Mouse (Mus musculus) heart, adult 2 months (tissue): ENCODE measurements at regions not wholly inside any gene's neighbourhood (a gene's known extent, or its start where the extent isn't known, plus 50 kb on each side); places are given as distances from the start of the nearest gene placed in this dataset.

Experiments
- DNase-seq, 2 experiments: peaks; one replicate each; pipeline ENCODE4 v3.0.0; 2021
- H3K27ac ChIP-seq: fragments of 200-600 bp; 2 replicates; pipeline ENCODE4 v1.8.1; 2022
- H3K27me3 ChIP-seq: fragments of 200-500 bp; 2 replicates; pipeline ENCODE4 v1.6.1; 2012; ENCODE audit warnings: mild to moderate bottlenecking, low read length, inconsistent platforms, mixed read lengths; ENCODE audit not compliant: control insufficient read depth, insufficient read depth
- H3K36me3 ChIP-seq: fragments of 200-500 bp; 2 replicates; pipeline ENCODE4 v1.6.1; 2012; ENCODE audit warnings: low read length, inconsistent platforms; ENCODE audit not compliant: control insufficient read depth, insufficient read depth
- H3K4me1 ChIP-seq: fragments of 200-500 bp; 2 replicates; pipeline ENCODE4 v1.6.1; 2011; ENCODE audit warnings: low read length; ENCODE audit not compliant: control insufficient read depth, insufficient read depth
- H3K4me3 ChIP-seq: fragments of 200-600 bp; 2 replicates; pipeline ENCODE4 v1.8.1; 2022
- H3K79me2 ChIP-seq: fragments of 200-500 bp; replicated peaks from 2 replicates; pipeline ENCODE4 v1.6.1; 2012; ENCODE audit warnings: mild to moderate bottlenecking, inconsistent platforms, low read length, moderate library complexity, mixed read lengths; ENCODE audit not compliant: control insufficient read depth, insufficient read depth
- H3K9ac ChIP-seq: fragments of 200-500 bp; 2 replicates; pipeline ENCODE4 v1.6.1; 2012; ENCODE audit warnings: low read depth, mild to moderate bottlenecking, control low read depth, inconsistent platforms, low read length, mixed read lengths
- CTCF ChIP-seq: fragments of 200-600 bp; IDR thresholded peaks from 2 replicates; pipeline ENCODE4 v1.8.1; 2022; ENCODE audit warnings: antibody characterized with exemption, mild to moderate bottlenecking, moderate library complexity
- EP300 ChIP-seq: fragments of 200-500 bp; IDR thresholded peaks from 2 replicates; pipeline ENCODE4 v1.6.1; 2011; ENCODE audit warnings: low read depth, low read length, control low read depth; ENCODE audit not compliant: insufficient read depth
- POLR2A ChIP-seq: fragments of 200-500 bp; IDR thresholded peaks from 2 replicates; pipeline ENCODE4 v1.6.1; 2011; ENCODE audit warnings: mild to moderate bottlenecking, low read depth, low read length, control low read depth; ENCODE audit not compliant: insufficient read depth
- WGBS: fragments of 180-500 bp; shearing (Covaris S2); methylation state at CpG from one replicate; pipeline ENCODE4 v1.1.7; 2018; 5-methylcytosine and 5-hydroxymethylcytosine counted together
- intact Hi-C: fragments of 180-260 bp; cut with DNase I; formaldehyde crosslinking; loops from one replicate; pipeline ENCODE4 v1.15.1; 2025

- WGBS: 87% methylated on average over 5 of the region's 5 CpGs
- no peak for DNase-seq
- H3K79me2 ChIP-seq: no peaks in the 10 kb centered on the region; the same call in none of the 2 replicates
Observed at GRCm38 (mm10) chr13:28867210-28867609, 86.3 kb downstream of the Sox4 start.

DNA sequence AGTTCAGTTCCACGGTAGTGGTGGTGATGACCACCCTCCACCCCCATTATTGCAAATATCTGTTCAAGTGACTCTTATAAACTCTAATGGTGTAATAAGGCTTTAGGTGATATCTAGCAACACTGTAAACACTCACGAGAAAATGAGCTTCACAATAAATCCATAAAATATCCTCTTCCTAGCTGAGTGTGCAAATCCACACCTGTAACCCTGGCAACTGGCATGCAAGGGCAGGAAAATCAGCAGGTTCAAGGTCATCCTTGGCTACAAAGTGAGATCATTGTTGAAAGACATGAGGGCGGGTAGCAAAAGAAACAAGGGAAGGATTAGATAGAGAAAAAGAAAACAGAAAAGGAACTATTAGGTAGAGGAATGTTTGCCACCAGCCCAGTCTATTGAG lies 86.8 kb downstream of the Sox4 start:
- TF ChIP-seq CTCF (no peak), POLR2A (no peak)
- intact Hi-C loops: no loop called here
- no peaks in the 10 kb centered on the region for H3K27me3 ChIP-seq
- no peak overlapping the region for H3K9ac ChIP-seq
- no peaks in the 10 kb centered on the region for H3K36me3 ChIP-seq
- H3K4me1 ChIP-seq: peaks cover 2% of the 10 kb centered on the region; the same call in 1 of the 2 replicates
- 93% methylated on average over 3 of the region's 3 CpGs for WGBS
- H3K79me2 ChIP-seq: no peaks in the 10 kb centered on the region; the same call in none of the 2 replicates
- DNase-seq: no peak
- H3K4me3 ChIP-seq: no peak overlapping the region
- H3K27ac ChIP-seq: no peak overlapping the region

More at GRCm38 (mm10) chr13:28867210-28867609, 86.3 kb downstream of the Sox4 start:
- H3K27me3 ChIP-seq: no peaks in the 10 kb centered on the region
- TF ChIP-seq POLR2A (no peak), CTCF (no peak), EP300 (no peak)
- no peak overlapping the region for H3K4me3 ChIP-seq
- intact Hi-C loops: no loop called here
- H3K27ac ChIP-seq: no peak overlapping the region
- H3K4me1 ChIP-seq: peaks cover 2% of the 10 kb centered on the region; the same call in 1 of the 2 replicates
- no peaks in the 10 kb centered on the region for H3K36me3 ChIP-seq
- no peak overlapping the region for H3K9ac ChIP-seq

- Histone ChIP-seq H3K79me2 (peaks cover 1% of the 10 kb centered on the region; the same call in 1 of the 2 replicates), H3K27ac (no peak overlapping the region), H3K4me1 (peaks cover 2% of the 10 kb centered on the region), H3K4me3 (no peak overlapping the region), H3K36me3 (peaks cover 5% of the 10 kb centered on the region; the same call in 1 of the 2 replicates), H3K27me3 (no peaks in the 10 kb centered on the region), H3K9ac (no peak overlapping the region)
- 68% methylated on average over 2 of the region's 2 CpGs for WGBS
- intact Hi-C loops: no loop called here
- TF ChIP-seq POLR2A: no peak
- TF ChIP-seq EP300: no peak
- TF ChIP-seq CTCF: no peak
- DNase-seq: no peak
Observed at GRCm38 (mm10) chr13:28860601-28861000, 92.9 kb downstream of the Sox4 start.

DNA sequence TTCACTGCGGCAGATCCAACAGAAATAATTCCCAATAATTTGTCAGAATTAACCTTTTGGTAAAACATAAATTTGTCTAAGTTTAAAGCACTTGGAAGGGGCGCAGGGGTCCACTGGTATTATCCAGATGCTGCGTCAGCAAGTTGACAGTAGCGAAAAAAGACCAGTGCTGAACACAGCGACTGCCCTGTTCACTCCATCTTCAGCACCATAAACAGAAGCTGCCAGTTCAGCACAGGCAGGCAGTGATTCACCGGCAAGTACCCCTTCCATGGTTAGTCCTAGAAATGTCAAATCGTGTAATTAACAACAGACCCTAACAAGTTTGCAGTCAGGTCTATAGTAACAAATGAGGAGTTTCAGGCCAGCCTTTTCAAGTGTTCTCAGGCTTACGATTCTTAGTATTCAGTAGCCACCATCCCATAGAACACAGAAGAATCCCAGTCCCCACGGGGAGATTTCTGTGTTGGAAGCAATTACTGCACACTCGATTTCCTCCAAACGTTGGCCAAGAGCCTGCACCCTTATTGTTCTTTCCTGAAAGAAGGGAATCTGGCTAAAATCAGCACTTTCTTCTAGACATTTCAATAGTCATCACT lies 93.6 kb downstream of the Sox4 start:
- TF ChIP-seq POLR2A (no peak), CTCF (no peak), EP300 (no peak)
- no peaks in the 10 kb centered on the region for H3K27me3 ChIP-seq
- DNase-seq: no peak
- intact Hi-C loops: no loop called here
- peaks cover 1% of the 10 kb centered on the region; the same call in 1 of the 2 replicates for H3K79me2 ChIP-seq
- no peak overlapping the region for H3K9ac ChIP-seq
- H3K27ac ChIP-seq: no peak overlapping the region
- H3K36me3 ChIP-seq: peaks cover 5% of the 10 kb centered on the region; the same call in 1 of the 2 replicates
- H3K4me3 ChIP-seq: no peak overlapping the region
- WGBS: 57% methylated on average over 11 of the region's 11 CpGs
- peaks cover 2% of the 10 kb centered on the region for H3K4me1 ChIP-seq

- Histone ChIP-seq H3K27me3 (no peaks in the 10 kb centered on the region), H3K9ac (no peak overlapping the region), H3K79me2 (0 out of 2 replicates have a peak, but pooled peaks cover 1% of the 10 kb centered on the region), H3K4me3 (no peak overlapping the region), H3K27ac (no peak overlapping the region), H3K4me1 (peaks cover 2% of the 10 kb centered on the region), H3K36me3 (peaks cover 5% of the 10 kb centered on the region; the same call in 1 of the 2 replicates)
- DNase-seq: no peak
- intact Hi-C loops: no loop called here
- WGBS: 84% methylated on average over 6 of the region's 6 CpGs
- TF ChIP-seq CTCF: no peak
- no peak for TF ChIP-seq POLR2A
- no peak for TF ChIP-seq EP300
Observed at GRCm38 (mm10) chr13:28858001-28858400, 95.5 kb downstream of the Sox4 start.

DNA sequence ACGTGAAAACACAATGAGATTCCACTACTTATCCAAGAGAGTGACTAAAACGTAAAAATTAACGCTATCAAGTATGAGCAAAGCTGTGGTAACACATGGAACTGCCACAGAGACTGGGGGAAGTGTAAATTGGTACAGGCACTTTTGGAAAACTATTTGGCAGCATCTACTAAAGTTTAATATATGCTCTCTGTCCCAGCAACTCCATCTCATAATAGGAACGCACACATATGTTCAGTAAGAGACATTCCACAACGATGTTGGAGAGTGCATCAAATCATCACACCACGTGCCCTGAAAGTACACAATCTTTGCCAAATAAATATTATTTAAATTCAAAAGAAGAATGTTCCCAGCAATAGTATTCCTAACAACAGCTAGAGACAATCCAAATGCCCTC lies 96.3 kb downstream of the Sox4 start:
- Histone ChIP-seq H3K27me3 (no peaks in the 10 kb centered on the region), H3K79me2 (0 out of 2 replicates have a peak, but pooled peaks cover 1% of the 10 kb centered on the region), H3K36me3 (peaks cover 5% of the 10 kb centered on the region; the same call in 1 of the 2 replicates), H3K4me3 (no peak overlapping the region), H3K9ac (no peak overlapping the region), H3K4me1 (peaks cover 2% of the 10 kb centered on the region), H3K27ac (no peak overlapping the region)
- WGBS: 91% methylated on average over 6 of the region's 6 CpGs
- intact Hi-C loops: no loop called here
- DNase-seq: no peak
- TF ChIP-seq EP300: no peak
- TF ChIP-seq CTCF: no peak
- no peak for TF ChIP-seq POLR2A
